Mouse (Mus musculus) hindbrain, postnatal 0 days (tissue): ENCODE data around the gene Tmem81. TPM values are rescaled to one million over a fixed set of nuclear protein-coding genes. Genes with fewer than 3 reads are reported as not detected.

Experiments
- ATAC-seq: fragments of 200-750 bp; cut with Nextera tagmentation; 2 replicates; pipeline ENCODE4 v1.8.0; 2017; ENCODE audit warnings: mild to moderate bottlenecking, moderate TSS enrichment, moderate library complexity
- DNase-seq: peaks from one replicate; pipeline ENCODE4 v3.0.0-alpha.2; 2015; ENCODE audit warnings: low spot score
- H3K27ac ChIP-seq: fragments of 300-500 bp; sonication (generic); 2 replicates; pipeline ENCODE4 v1.5.1; 2014; ENCODE audit warnings: mild to moderate bottlenecking
- H3K27me3 ChIP-seq: fragments of 300-500 bp; sonication (generic); 2 replicates; pipeline ENCODE4 v1.6.1; 2014; ENCODE audit warnings: low read length, mixed read lengths; ENCODE audit not compliant: insufficient read depth
- H3K36me3 ChIP-seq: fragments of 300-500 bp; sonication (generic); 2 replicates; pipeline ENCODE4 v1.6.1; 2014; ENCODE audit warnings: low read length, mixed read lengths; ENCODE audit not compliant: insufficient read depth
- H3K4me1 ChIP-seq: fragments of 300-500 bp; sonication (generic); 2 replicates; pipeline ENCODE4 v1.6.1; 2014; ENCODE audit warnings: antibody characterized with exemption, low read length, mixed read lengths; ENCODE audit not compliant: insufficient read depth
- H3K4me2 ChIP-seq: fragments of 300-500 bp; sonication (generic); 2 replicates; pipeline ENCODE4 v1.6.1; 2014; ENCODE audit warnings: low read depth, mild to moderate bottlenecking, low read length, moderate library complexity, mixed read lengths
- H3K4me3 ChIP-seq: fragments of 300-500 bp; sonication (generic); 2 replicates; pipeline ENCODE4 v1.5.1; 2014; ENCODE audit warnings: low read length
- H3K9ac ChIP-seq: fragments of 300-500 bp; sonication (generic); replicated peaks from 2 replicates; pipeline ENCODE4 v1.6.1; 2014; ENCODE audit warnings: mild to moderate bottlenecking, low read length, moderate library complexity, mixed read lengths
- H3K9me3 ChIP-seq: fragments of 300-500 bp; sonication (generic); 2 replicates; pipeline ENCODE4 v1.6.1; 2016; ENCODE audit warnings: low read length, mixed read lengths
- CTCF ChIP-seq: IDR thresholded peaks from 2 replicates; pipeline ENCODE4 v1.5.1; 2016; ENCODE audit warnings: antibody characterized with exemption, control low read depth, low read depth
- WGBS: fragments of 180-500 bp; shearing (Covaris S2); extraction: QIAGEN DNeasy Blood & Tissue Kit; methylation state at CpG from one replicate; pipeline ENCODE4 v1.1.7; 2014; 5-methylcytosine and 5-hydroxymethylcytosine counted together
- polyA plus RNA-seq: library from polyadenylated mRNA; unstranded; fragments of >200 nt; fragmentation: Nextera tagmentation; extraction: Ambion mirVana; gene quantifications from 2 replicates; pipeline ENCODE4 v1.2.1, GENCODE M21; 2015
- total RNA-seq: library from RNA; depleted of rRNA; stranded (reverse); fragments of >200 nt; gene quantifications from 2 replicates; pipeline ENCODE4 v1.2.3, GENCODE M21; 2014; rRNA removed

The Tmem81 gene
- total and polyA plus RNA-seq, 2 experiments from 2014 or later = 0.74 to 3.0 TPM

DNA sequence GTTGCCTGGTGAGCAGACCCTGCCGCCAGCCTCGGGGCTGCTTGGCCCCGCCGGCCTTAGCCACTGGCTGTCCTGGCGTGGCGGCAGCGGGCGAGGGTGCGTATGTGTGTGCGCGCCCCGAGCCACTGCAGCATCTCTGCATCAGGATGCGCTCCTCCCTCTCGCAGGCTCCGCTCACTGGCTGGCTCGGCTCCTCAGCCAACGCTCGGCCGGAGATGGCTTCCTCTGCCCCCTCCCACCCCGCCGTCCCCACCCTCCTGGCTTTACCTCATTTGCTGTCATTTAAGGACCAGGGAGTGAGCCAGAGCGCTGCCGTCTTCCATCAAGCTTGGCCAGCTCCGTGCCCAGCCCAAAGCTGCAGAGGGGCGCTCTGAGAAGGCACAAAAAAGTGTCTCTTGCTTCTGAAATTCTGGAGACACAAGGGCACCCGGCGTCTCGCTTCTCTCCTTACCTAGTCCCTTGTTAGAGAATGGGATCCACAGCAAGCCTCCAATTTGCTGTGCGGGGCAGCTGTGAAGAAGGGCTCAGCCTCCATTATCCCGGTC lies 36.8 kb downstream of the Tmem81 start, which contains the start of gene Cntn2:
TSS of gene Cntn2 (minus strand) at position 495 of the 545 bp plus-strand sequence.
- H3K9ac ChIP-seq = peak within 1 kb of the TSS; percentile 62
- H3K4me3 ChIP-seq = peak within 1 kb of the TSS; percentile 48
- H3K4me2 ChIP-seq = peak within 1 kb of the TSS; percentile 73
- 1% methylated on average over 29 of the region's 30 CpGs for WGBS
- H3K27ac ChIP-seq = peak within 1 kb of the TSS; percentile 64
- no peaks in the 10 kb centered on the region for H3K27me3 ChIP-seq
- no peak for TF ChIP-seq CTCF
- ATAC-seq (peak; percentile 91), DNase-seq (peak; percentile 87)
- no peaks in the 10 kb centered on the region for H3K9me3 ChIP-seq
- no peaks in the 10 kb centered on the region for H3K36me3 ChIP-seq
- peaks cover 4% of the 10 kb centered on the region; the same call in 1 of the 2 replicates for H3K4me1 ChIP-seq

- 54% methylated on average over 8 of the region's 8 CpGs for WGBS
- H3K36me3 ChIP-seq = no peaks in the 10 kb centered on the region
- H3K27ac ChIP-seq = peak overlapping the region; percentile 36; the same call in 1 of the 2 replicates
- DNase-seq (peak; percentile 33), ATAC-seq (no peak)
- H3K4me2 ChIP-seq = peak overlapping the region; percentile 73; the same call in 1 of the 2 replicates
- H3K9ac ChIP-seq = no peak overlapping the region; the same call in 1 of the 2 replicates
- no peak overlapping the region for H3K4me3 ChIP-seq
- no peaks in the 10 kb centered on the region for H3K27me3 ChIP-seq
- no peaks in the 10 kb centered on the region for H3K9me3 ChIP-seq
- H3K4me1 ChIP-seq = peaks cover 4% of the 10 kb centered on the region; the same call in 1 of the 2 replicates
- no peak for TF ChIP-seq CTCF
Measured at GRCm38 (mm10) chr1:132543789-132544188, 37.8 kb downstream of the Tmem81 start.

- H3K9me3 ChIP-seq = no peaks in the 10 kb centered on the region
- H3K4me3 ChIP-seq = no peak overlapping the region
- H3K36me3 ChIP-seq = no peaks in the 10 kb centered on the region
- TF ChIP-seq CTCF = 0 out of 2 replicates have a peak, but pooled peaks have one; percentile 19
- DNase-seq (peak; percentile 81), ATAC-seq (peak; percentile 77)
- peak overlapping the region; percentile 32 for H3K27ac ChIP-seq
- H3K27me3 ChIP-seq = no peaks in the 10 kb centered on the region
- 17% methylated on average over 9 of the region's 9 CpGs for WGBS
- peaks cover 34% of the 10 kb centered on the region for H3K4me1 ChIP-seq
- H3K4me2 ChIP-seq = no peak overlapping the region
- H3K9ac ChIP-seq = no peak overlapping the region
Measured at GRCm38 (mm10) chr1:132557901-132558631, 52.0 kb downstream of the Tmem81 start.

Other genes with a start within 250 kb of the Tmem81 start
- gene Klhdc8a, start 207.6 kb upstream of the Tmem81 start, total RNA-seq = 23.0 and 26.0 TPM in 2 replicates
- 11.2 and 11.7 TPM in 2 replicates for gene Klhdc8a, start 207.6 kb upstream of the Tmem81 start, polyA plus RNA-seq
- gene Nuak2, start 190.1 kb upstream of the Tmem81 start, total RNA-seq = 6.2 and 7.7 TPM in 2 replicates
- gene Nuak2, start 190.1 kb upstream of the Tmem81 start, polyA plus RNA-seq = 7.4 and 7.9 TPM in 2 replicates
- 138 and 151 TPM in 2 replicates for gene Tmcc2, start 114.9 kb upstream of the Tmem81 start, total RNA-seq
- 33.5 and 34.0 TPM in 2 replicates for gene Tmcc2, start 114.9 kb upstream of the Tmem81 start, polyA plus RNA-seq
- 21.3 and 31.8 TPM in 2 replicates for gene Dstyk, start 88.7 kb upstream of the Tmem81 start, total RNA-seq
- gene Dstyk, start 88.7 kb upstream of the Tmem81 start, polyA plus RNA-seq = 5.7 and 6.2 TPM in 2 replicates
- 22.4 and 27.7 TPM in 2 replicates for gene Rbbp5, start 28.9 kb upstream of the Tmem81 start, total RNA-seq
- gene Rbbp5, start 28.9 kb upstream of the Tmem81 start, polyA plus RNA-seq = 23.8 and 24.2 TPM in 2 replicates
- 67.6 and 84.0 TPM in 2 replicates for gene Cntn2, start 37.0 kb downstream of the Tmem81 start, total RNA-seq
- gene Cntn2, start 37.0 kb downstream of the Tmem81 start, polyA plus RNA-seq = 17.7 and 19.2 TPM in 2 replicates
- 69.6 and 74.6 TPM in 2 replicates for gene Nfasc, start 235.6 kb downstream of the Tmem81 start, total RNA-seq
- 26.5 and 30.5 TPM in 2 replicates for gene Nfasc, start 235.6 kb downstream of the Tmem81 start, polyA plus RNA-seq